Comparison of ENCODE assay signal across 10 mouse cellular contexts in genomic region chrX:70946052-70946451, GRCm38 (mm10).
DNase-seq lines count a peak whose midpoint lies in the region; ATAC-seq and TF ChIP-seq lines count a peak whose summit lies in the region.
"Had no signal": no experiment of that assay in that cellular context is flagged by ENCODE, and none has a peak within 500 bp of the region (broad histone marks: within the 10 kb centered on the region; RNA-seq: fewer than 3 reads in every experiment).

No protein-coding gene starts in this region.

- no peak for DNase-seq in testis, postnatal 10 days (ENCODE audit: low spot score)
- peak; percentile 25 for DNase-seq in mesoderm, embryonic 11.5 days (ENCODE audit: low read depth, low spot score)
- no peak for DNase-seq in right cerebral cortex, postnatal 25 days
- DNase-seq in layer of hippocampus, adult 9-11 months, result no peak

- no peak overlapping the region for H3K27ac ChIP-seq in testis, adult 2 months (ENCODE audit: control insufficient read depth, insufficient read depth, low read depth, low read length)
- no peak overlapping the region for H3K27ac ChIP-seq in intestine, postnatal 0 days (ENCODE audit: low read depth, low read length)
- H3K27ac ChIP-seq in heart, embryonic 12.5 days (ENCODE audit: poor library complexity, severe bottlenecking), result no peak overlapping the region

- H3K4me1 ChIP-seq in testis, adult 2 months (ENCODE audit: control insufficient read depth, insufficient read depth, low read length), result no peaks in the 10 kb centered on the region
- no peaks in the 10 kb centered on the region for H3K4me1 ChIP-seq in intestine, postnatal 0 days (replicated peaks; ENCODE audit: control insufficient read depth, insufficient read depth, low read length)
- H3K4me1 ChIP-seq in heart, embryonic 12.5 days (replicated peaks), result no peaks in the 10 kb centered on the region

- H3K4me2 ChIP-seq in intestine, postnatal 0 days (replicated peaks; ENCODE audit: low read depth), result no peak overlapping the region
- H3K4me2 ChIP-seq in heart, embryonic 12.5 days, result no peak overlapping the region

- no peak overlapping the region for H3K9ac ChIP-seq in intestine, postnatal 0 days (ENCODE audit: low read depth, low read length)
- no peak overlapping the region for H3K9ac ChIP-seq in heart, embryonic 12.5 days

- H3K36me3 ChIP-seq in testis, adult 2 months (ENCODE audit: control insufficient read depth, insufficient read depth, low read length), result no peaks in the 10 kb centered on the region
- no peaks in the 10 kb centered on the region for H3K36me3 ChIP-seq in intestine, postnatal 0 days (ENCODE audit: control insufficient read depth, insufficient read depth)
- no peaks in the 10 kb centered on the region for H3K36me3 ChIP-seq in heart, embryonic 12.5 days
- H3K36me3 ChIP-seq: G1E had no signal

- no peaks in the 10 kb centered on the region for H3K9me3 ChIP-seq in intestine, postnatal 0 days (ENCODE audit: control insufficient read depth)
- H3K9me3 ChIP-seq in heart, embryonic 12.5 days (replicated peaks), result no peaks in the 10 kb centered on the region
- H3K9me3 ChIP-seq: G1E had no signal

- H3K4me3 ChIP-seq in testis, adult 2 months (ENCODE audit: control insufficient read depth, low read depth, low read length), result peak overlapping the region; percentile 18; the same call in 1 of the 2 replicates
- H3K4me3 ChIP-seq in intestine, postnatal 0 days (ENCODE audit: low read depth, low read length), result no peak overlapping the region
- no peak overlapping the region for H3K4me3 ChIP-seq in heart, embryonic 12.5 days
- H3K4me3 ChIP-seq: myocyte had no signal

- TF ChIP-seq CTCF in testis, adult 2 months (IDR thresholded peaks at IDR 0.05; ENCODE audit: control insufficient read depth, insufficient read depth, insufficient replicate concordance, low read depth, low read length), result no peak
- TF ChIP-seq CTCF in intestine, postnatal 0 days (IDR thresholded peaks at IDR 0.05; ENCODE audit: low read depth), result no peak

- 42% methylated on average over 8 of the region's 8 CpGs for WGBS in intestine, postnatal 0 days
- WGBS in heart, embryonic 12.5 days, result 65% methylated on average over 8 of the region's 8 CpGs

- H3K27me3 ChIP-seq in testis, adult 2 months (ENCODE audit: control insufficient read depth, insufficient read depth, low read length), result no peaks in the 10 kb centered on the region
- no peaks in the 10 kb centered on the region for H3K27me3 ChIP-seq in intestine, postnatal 0 days (replicated peaks; ENCODE audit: control insufficient read depth, insufficient read depth, low read length)
- H3K27me3 ChIP-seq in heart, embryonic 12.5 days (replicated peaks), result no peaks in the 10 kb centered on the region

- peak; percentile 67 for ATAC-seq in intestine, postnatal 0 days
- ATAC-seq in heart, embryonic 12.5 days (ENCODE audit: insufficient number of reproducible peaks, low FRiP score), result no peak
- ATAC-seq in frontal cortex, adult (ENCODE audit: low TSS enrichment), result no peak

- TF ChIP-seq POLR2A in testis, adult 2 months (IDR thresholded peaks at IDR 0.05; ENCODE audit: control insufficient read depth, low read depth, low read length), result no peak
